Mouse (Mus musculus): ENCODE results near the gene Ice1. TPM values are rescaled to one million over a fixed set of nuclear protein-coding genes. Genes with fewer than 3 reads are reported as not detected.

Gene Ice1
- total RNA-seq, 2 experiments from 2014 or later, result 22.5 to 31.4 TPM

- DNase-seq, result no peak
Observed at GRCm38 (mm10) chr13:70574216-70574615, 63.2 kb downstream of the Ice1 start.

- DNase-seq, result no peak
Observed at GRCm38 (mm10) chr13:70567889-70568288, 69.5 kb downstream of the Ice1 start.

GRCm38 (mm10) chr13:70553456-70553855 is 84.0 kb downstream of the Ice1 start:
- no peak for DNase-seq

- DNase-seq, result no peak
Observed at GRCm38 (mm10) chr13:70547457-70547856, 90.0 kb downstream of the Ice1 start.

GRCm38 (mm10) chr13:70545261-70545660 is 92.2 kb downstream of the Ice1 start:
- peak; percentile 18 for DNase-seq

GRCm38 (mm10) chr13:70539842-70540241 is 97.6 kb downstream of the Ice1 start:
- no peak for DNase-seq

GRCm38 (mm10) chr13:70533412-70533811 is 104.0 kb downstream of the Ice1 start:
- DNase-seq, result no peak

GRCm38 (mm10) chr13:70532719-70533118 is 104.7 kb downstream of the Ice1 start:
- DNase-seq, result no peak

- no peak for DNase-seq
Observed at GRCm38 (mm10) chr13:70517651-70518050, 119.8 kb downstream of the Ice1 start.

- DNase-seq, result no peak
Observed at GRCm38 (mm10) chr13:70515004-70515403, 122.4 kb downstream of the Ice1 start.

GRCm38 (mm10) chr13:70510199-70510598 is 127.2 kb downstream of the Ice1 start:
- DNase-seq, result no peak

GRCm38 (mm10) chr13:70509375-70510016 is 127.9 kb downstream of the Ice1 start:
- no peak for DNase-seq

GRCm38 (mm10) chr13:70508708-70509374 is 128.6 kb downstream of the Ice1 start:
- DNase-seq, result no peak

Other genes starting within 250 kb of the Ice1 start
- gene Adamts16, start 204.2 kb upstream of the Ice1 start, total RNA-seq (2021), result 1 to 10 TPM; 1.4 to 2.2 TPM